Mouse (Mus musculus) intestine, embryonic 16.5 days (tissue): ENCODE measurements at regions not wholly inside any gene's neighbourhood (a gene's known extent, or its start where the extent isn't known, plus 50 kb on each side); places are given as distances from the start of the nearest gene placed in this dataset.

Experiments used
- ATAC-seq: fragments of 200-750 bp; cut with Nextera tagmentation; 2 replicates; pipeline ENCODE4 v1.8.0; 2017; ENCODE audit warnings: moderate TSS enrichment, moderate library complexity
- H3K27ac ChIP-seq: fragments of 300-500 bp; sonication (generic); 2 replicates; pipeline ENCODE4 v1.5.1; 2014; ENCODE audit warnings: mild to moderate bottlenecking, low read length
- H3K27me3 ChIP-seq: fragments of 300-500 bp; sonication (generic); replicated peaks from 2 replicates; pipeline ENCODE4 v1.6.1; 2014; ENCODE audit warnings: low read length, control low read depth, mixed read lengths; ENCODE audit not compliant: control insufficient read depth, insufficient read depth
- H3K36me3 ChIP-seq: fragments of 300-500 bp; sonication (generic); 2 replicates; pipeline ENCODE4 v1.6.1; 2014; ENCODE audit warnings: low read length, control low read depth; ENCODE audit not compliant: control insufficient read depth, insufficient read depth
- H3K4me1 ChIP-seq: fragments of 300-500 bp; sonication (generic); 2 replicates; pipeline ENCODE4 v1.6.1; 2014; ENCODE audit warnings: low read length, control low read depth, mixed read lengths; ENCODE audit not compliant: control insufficient read depth, insufficient read depth
- H3K4me2 ChIP-seq: fragments of 300-500 bp; sonication (generic); 2 replicates; pipeline ENCODE4 v1.6.1; 2014; ENCODE audit warnings: low read depth, low read length, control low read depth
- H3K4me3 ChIP-seq: fragments of 300-500 bp; sonication (generic); 2 replicates; pipeline ENCODE4 v1.5.1; 2014; ENCODE audit warnings: mild to moderate bottlenecking, low read length
- H3K9ac ChIP-seq: fragments of 300-500 bp; sonication (generic); 2 replicates; pipeline ENCODE4 v1.6.1; 2014; ENCODE audit warnings: low read depth, low read length
- H3K9me3 ChIP-seq: fragments of 300-500 bp; sonication (generic); 2 replicates; pipeline ENCODE4 v1.6.1; 2016; ENCODE audit warnings: low read length, control low read depth; ENCODE audit not compliant: control insufficient read depth
- WGBS: fragments of 180-500 bp; shearing (Covaris S2); extraction: QIAGEN DNeasy Blood & Tissue Kit; methylation state at CpG from one replicate; pipeline ENCODE4 v1.1.7; 2014; 5-methylcytosine and 5-hydroxymethylcytosine counted together

DNA sequence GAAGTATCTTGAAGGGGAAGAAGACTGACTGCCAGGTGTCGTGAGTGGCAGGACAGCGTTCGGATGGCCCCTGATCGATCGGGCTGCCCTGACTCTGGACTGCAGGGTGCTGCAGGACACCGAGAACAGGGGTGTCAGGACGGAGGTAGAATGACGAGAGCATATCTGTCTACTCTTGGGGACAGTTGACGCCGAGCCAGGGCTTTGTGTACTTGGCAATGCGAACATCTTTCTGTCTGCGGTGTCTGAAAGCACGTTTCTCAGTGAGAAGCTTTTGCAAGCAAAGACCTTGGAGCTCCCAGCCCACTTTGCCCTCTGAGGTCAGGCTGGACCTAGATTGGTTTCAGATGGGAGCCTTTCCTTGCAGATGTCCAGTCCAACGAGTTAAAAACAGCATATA, 144.9 kb downstream of the H2afy start:
- WGBS: 84% methylated on average over 14 of the region's 14 CpGs
- Histone ChIP-seq H3K9ac (no peak overlapping the region), H3K27me3 (peaks cover 3% of the 10 kb centered on the region; the same call in 1 of the 2 replicates), H3K9me3 (no peaks in the 10 kb centered on the region), H3K27ac (no peak overlapping the region), H3K36me3 (no peaks in the 10 kb centered on the region), H3K4me2 (no peak overlapping the region), H3K4me1 (peaks cover 1% of the 10 kb centered on the region; the same call in 1 of the 2 replicates), H3K4me3 (no peak overlapping the region)
- ATAC-seq: no peak

DNA sequence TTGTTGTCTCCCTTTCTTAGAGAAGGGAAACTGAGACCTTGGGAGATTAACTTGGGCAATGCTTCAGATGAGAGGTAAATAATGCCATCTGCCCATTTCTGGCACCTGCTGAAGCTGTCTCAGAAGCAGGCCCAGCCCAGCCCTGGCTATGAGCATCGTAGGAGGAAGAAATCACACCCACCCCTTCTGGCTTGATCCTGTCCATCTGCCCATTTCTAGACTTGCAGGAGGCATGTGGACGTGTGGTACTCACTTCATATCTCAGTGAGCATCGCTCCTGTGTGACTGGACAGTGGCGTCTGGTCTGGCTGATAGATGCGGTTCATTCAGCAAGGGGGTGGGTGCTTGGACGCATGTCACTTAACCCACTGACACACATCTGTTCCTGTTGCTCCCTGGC, 146.0 kb downstream of the H2afy start:
- H3K4me2 ChIP-seq: no peak overlapping the region
- WGBS: 86% methylated on average over 6 of the region's 6 CpGs
- H3K27ac ChIP-seq: no peak overlapping the region
- no peaks in the 10 kb centered on the region for H3K36me3 ChIP-seq
- no peak for ATAC-seq
- H3K4me1 ChIP-seq: peaks cover 4% of the 10 kb centered on the region; the same call in 1 of the 2 replicates
- H3K27me3 ChIP-seq: peaks cover 3% of the 10 kb centered on the region; the same call in 1 of the 2 replicates
- no peak overlapping the region for H3K4me3 ChIP-seq
- no peaks in the 10 kb centered on the region for H3K9me3 ChIP-seq
- H3K9ac ChIP-seq: no peak overlapping the region

DNA sequence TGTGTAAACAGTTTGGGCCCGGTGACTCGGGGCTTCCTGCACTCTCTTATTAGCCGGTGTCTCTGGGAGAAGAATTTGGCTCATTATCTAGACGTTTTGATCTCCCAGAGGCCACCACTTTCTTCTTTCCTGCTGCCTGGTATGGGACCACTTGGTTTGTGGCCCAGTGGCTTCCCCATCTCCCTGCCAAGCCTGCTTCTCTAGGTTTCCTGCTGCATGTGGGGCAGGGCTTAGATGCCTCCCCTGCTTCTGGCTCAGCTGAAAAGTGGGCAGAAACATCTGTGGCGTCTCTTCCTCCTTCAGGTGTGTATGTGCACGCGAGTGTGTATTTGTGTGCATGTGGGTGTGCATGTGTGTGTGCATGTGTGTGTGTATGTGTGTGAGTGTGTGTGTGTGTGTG, 146.8 kb downstream of the H2afy start:
- Histone ChIP-seq H3K27me3 (peaks cover 4% of the 10 kb centered on the region), H3K9ac (no peak overlapping the region), H3K4me2 (no peak overlapping the region), H3K36me3 (no peaks in the 10 kb centered on the region), H3K9me3 (no peaks in the 10 kb centered on the region), H3K4me3 (no peak overlapping the region), H3K4me1 (peaks cover 11% of the 10 kb centered on the region), H3K27ac (no peak overlapping the region)
- 41% methylated on average over 7 of the region's 7 CpGs for WGBS
- no peak for ATAC-seq

DNA sequence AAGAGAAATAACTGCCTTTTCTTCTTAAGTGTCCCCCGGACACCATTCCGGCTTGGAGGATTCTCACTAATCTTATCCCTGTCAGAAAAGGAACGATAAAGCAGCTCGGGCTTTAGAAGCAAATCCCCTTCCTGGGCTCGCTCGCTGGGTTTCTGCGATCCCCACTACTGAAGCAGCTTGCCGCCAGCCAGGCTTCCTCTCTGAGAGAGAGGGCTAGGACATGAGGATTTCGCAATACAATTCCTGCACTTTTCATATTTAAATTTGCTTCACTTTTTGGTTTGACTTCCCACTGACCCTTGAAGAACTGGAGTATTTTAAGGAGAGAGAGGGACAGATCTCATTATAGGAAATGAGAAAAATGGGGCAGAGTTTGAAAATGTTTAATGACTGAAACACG, 149.4 kb upstream of the Pitx1 start:
- Histone ChIP-seq H3K27ac (no peak overlapping the region), H3K9me3 (no peaks in the 10 kb centered on the region), H3K4me3 (no peak overlapping the region), H3K4me1 (peaks cover 13% of the 10 kb centered on the region), H3K4me2 (no peak overlapping the region), H3K9ac (no peak overlapping the region), H3K36me3 (no peaks in the 10 kb centered on the region), H3K27me3 (peaks cover 7% of the 10 kb centered on the region)
- ATAC-seq: no peak
- WGBS: 31% methylated on average over 10 of the region's 10 CpGs

DNA sequence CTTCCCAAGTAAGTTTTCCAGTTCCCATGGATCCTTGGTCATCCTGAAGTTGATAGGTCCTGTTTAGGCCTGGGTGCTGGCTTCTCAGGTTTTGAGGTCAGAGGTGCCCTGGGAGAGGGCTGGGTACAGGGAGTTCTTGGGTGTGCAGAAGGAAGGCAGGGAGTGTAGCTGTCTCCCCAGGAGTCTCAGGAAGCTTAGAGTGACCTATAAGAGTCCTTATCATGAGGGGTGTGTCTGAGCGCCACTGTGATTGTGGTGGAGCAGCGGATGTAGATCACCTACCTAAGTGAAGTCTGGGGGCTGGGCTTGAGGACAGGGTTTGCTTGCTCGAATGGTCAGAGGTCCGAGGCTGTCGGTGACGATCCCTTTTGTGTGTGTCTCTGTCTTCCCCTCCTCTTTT, 148.8 kb upstream of the Pitx1 start:
- no peak for ATAC-seq
- no peak overlapping the region for H3K27ac ChIP-seq
- 53% methylated on average over 6 of the region's 6 CpGs for WGBS

DNA sequence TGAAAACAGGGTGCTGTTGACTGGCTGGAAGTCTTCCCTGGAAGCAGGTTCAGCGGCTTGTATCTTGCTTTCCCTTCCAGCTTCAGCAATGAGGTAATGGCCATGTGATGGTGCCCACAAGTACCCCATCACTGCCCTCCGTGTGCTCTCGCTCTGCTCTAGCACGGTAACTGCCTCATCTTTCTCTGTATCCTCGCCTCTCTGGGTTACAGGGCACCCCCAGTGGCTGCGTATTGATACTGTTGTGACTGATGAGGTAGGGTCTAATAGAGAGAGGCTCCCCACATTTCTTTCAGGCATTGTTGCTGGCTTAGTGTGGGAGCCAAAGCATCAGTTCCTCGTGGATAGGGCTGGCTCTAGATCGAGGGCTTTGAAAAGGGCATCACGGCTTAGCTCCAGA, 147.9 kb upstream of the Pitx1 start:
- no peaks in the 10 kb centered on the region for H3K36me3 ChIP-seq
- no peak overlapping the region for H3K4me2 ChIP-seq
- no peaks in the 10 kb centered on the region for H3K9me3 ChIP-seq
- no peak overlapping the region for H3K27ac ChIP-seq
- H3K4me1 ChIP-seq: peaks cover 13% of the 10 kb centered on the region
- H3K9ac ChIP-seq: no peak overlapping the region
- 50% methylated on average over 9 of the region's 9 CpGs for WGBS
- peaks cover 9% of the 10 kb centered on the region for H3K27me3 ChIP-seq
- no peak overlapping the region for H3K4me3 ChIP-seq
- no peak for ATAC-seq

More for the DNA sequence above, 148.8 kb upstream of the Pitx1 start:
- H3K4me1 ChIP-seq: peaks cover 13% of the 10 kb centered on the region
- no peaks in the 10 kb centered on the region for H3K9me3 ChIP-seq
- no peaks in the 10 kb centered on the region for H3K36me3 ChIP-seq
- H3K27me3 ChIP-seq: peaks cover 7% of the 10 kb centered on the region; the same call in 1 of the 2 replicates
- no peak overlapping the region for H3K4me3 ChIP-seq
- H3K4me2 ChIP-seq: no peak overlapping the region
- no peak overlapping the region for H3K9ac ChIP-seq

DNA sequence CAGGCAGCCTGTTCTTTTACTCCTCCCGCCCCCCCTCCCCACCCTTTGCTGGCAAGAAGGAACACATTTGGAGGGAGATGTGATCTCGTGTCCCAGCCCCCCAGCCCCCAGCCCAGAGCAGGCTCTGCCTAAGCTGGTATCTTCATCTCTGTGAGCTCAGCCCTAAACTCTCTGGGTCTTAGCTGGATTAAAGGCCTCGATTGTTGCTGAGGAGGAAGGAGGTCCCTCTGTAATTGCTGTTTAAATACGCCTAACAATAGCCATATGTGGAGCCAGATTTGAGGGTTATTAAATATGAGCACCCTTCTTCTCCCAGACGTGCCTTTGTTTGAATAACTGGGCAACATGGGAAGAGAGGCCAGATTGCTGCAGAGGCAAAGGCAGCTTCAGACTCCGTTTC, 145.0 kb upstream of the Pitx1 start:
- Histone ChIP-seq H3K36me3 (no peaks in the 10 kb centered on the region), H3K27me3 (peaks cover 8% of the 10 kb centered on the region), H3K4me2 (no peak overlapping the region), H3K4me3 (no peak overlapping the region), H3K9me3 (no peaks in the 10 kb centered on the region), H3K27ac (no peak overlapping the region), H3K9ac (no peak overlapping the region), H3K4me1 (peaks cover 25% of the 10 kb centered on the region)
- WGBS: 49% methylated on average over 6 of the region's 6 CpGs
- no peak for ATAC-seq

DNA sequence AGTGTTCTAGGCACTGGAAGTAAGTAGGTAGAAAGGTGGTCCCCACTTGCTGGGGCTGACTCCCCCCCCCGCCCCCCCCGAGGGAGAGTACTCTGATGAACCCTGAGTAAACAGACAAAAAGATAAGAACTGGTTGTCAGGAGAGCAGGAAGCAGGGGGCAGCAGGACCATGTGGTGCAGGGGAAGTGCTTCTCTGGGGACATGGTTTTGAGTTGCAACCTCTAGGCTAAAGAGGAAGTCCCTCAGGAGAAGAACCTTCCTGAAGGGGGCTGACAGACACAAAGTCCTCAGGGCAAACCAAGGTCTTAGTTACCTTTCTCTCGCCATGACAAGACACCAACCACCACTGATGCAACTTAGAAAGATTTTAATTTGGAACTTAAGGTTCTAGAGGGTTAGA, 141.9 kb upstream of the Pitx1 start:
- 48% methylated on average over 3 of the region's 3 CpGs for WGBS

DNA sequence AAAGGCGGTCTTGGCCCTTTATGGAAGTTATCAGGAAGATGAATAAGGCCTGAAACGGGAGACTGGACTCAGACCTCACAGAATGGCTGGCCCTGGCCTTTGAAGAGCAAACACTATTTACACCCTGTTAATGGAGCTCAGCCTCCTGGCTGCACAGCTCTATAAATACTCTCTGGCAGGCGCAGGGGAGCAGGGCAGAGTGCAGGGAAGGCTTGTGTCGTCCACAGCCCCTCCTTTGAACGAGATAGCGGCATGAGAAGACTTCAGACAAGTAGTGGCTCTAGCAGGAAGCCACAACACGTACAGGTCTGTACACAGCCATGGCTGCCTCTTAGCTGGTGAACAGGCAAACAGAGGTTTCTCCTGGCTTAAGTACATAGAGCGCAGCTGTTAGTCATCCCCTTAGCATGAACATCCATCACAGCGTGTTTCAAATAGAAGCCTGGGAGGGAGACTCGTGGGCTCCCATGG, 141.0 kb upstream of the Pitx1 start:
- H3K27ac ChIP-seq: peak overlapping the region; percentile 49; the same call in 1 of the 2 replicates
- peak; percentile 74 for ATAC-seq
- H3K4me2 ChIP-seq: no peak overlapping the region
- peaks cover 4% of the 10 kb centered on the region; the same call in 1 of the 2 replicates for H3K27me3 ChIP-seq
- peak overlapping the region; percentile 2; the same call in 1 of the 2 replicates for H3K9ac ChIP-seq
- H3K4me3 ChIP-seq: no peak overlapping the region
- H3K36me3 ChIP-seq: no peaks in the 10 kb centered on the region
- no peaks in the 10 kb centered on the region for H3K9me3 ChIP-seq
- 18% methylated on average over 10 of the region's 10 CpGs for WGBS
- peaks cover 17% of the 10 kb centered on the region for H3K4me1 ChIP-seq

More for the DNA sequence above, 141.9 kb upstream of the Pitx1 start:
- Histone ChIP-seq H3K4me1 (peaks cover 17% of the 10 kb centered on the region), H3K9me3 (no peaks in the 10 kb centered on the region), H3K27me3 (peaks cover 4% of the 10 kb centered on the region; the same call in 1 of the 2 replicates), H3K4me3 (no peak overlapping the region), H3K4me2 (no peak overlapping the region), H3K27ac (no peak overlapping the region), H3K36me3 (no peaks in the 10 kb centered on the region), H3K9ac (no peak overlapping the region)
- ATAC-seq: no peak

DNA sequence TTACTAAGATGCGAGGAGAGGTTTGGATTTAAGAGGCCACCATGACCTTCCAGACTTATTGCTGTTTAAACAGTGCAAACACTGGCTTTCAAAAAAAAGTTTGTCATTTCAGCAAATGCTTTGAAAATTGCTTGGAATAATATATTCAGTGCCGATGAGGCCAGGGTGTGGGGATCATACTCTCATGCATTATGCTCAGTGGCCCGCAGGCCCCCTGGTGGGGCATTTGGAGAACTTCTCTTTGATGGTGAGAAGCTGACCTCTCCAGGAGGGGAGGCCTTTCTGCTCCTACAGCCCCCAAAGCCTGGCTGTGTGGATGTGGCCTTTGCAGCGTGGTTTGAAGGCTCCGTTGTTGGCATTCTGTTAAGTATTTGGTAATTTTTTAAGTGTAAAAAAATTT, 138.1 kb upstream of the Pitx1 start:
- ATAC-seq: no peak
- Histone ChIP-seq H3K4me2 (no peak overlapping the region), H3K36me3 (no peaks in the 10 kb centered on the region), H3K27me3 (peaks cover 4% of the 10 kb centered on the region; the same call in 1 of the 2 replicates), H3K9ac (no peak overlapping the region), H3K9me3 (no peaks in the 10 kb centered on the region), H3K27ac (no peak overlapping the region), H3K4me1 (peaks cover 17% of the 10 kb centered on the region), H3K4me3 (no peak overlapping the region)
- WGBS: 61% methylated on average over 5 of the region's 5 CpGs
